Mouse (Mus musculus): Measurements from ENCODE around the gene Fhod1. TPM values are rescaled to one million over a fixed set of nuclear protein-coding genes. Genes with fewer than 3 reads are reported as not detected.

Gene Fhod1
- 1.6 and 2.0 TPM in 2 replicates for polyA plus RNA-seq (2014; fragmentation: Nextera tagmentation; extraction: Ambion mirVana)

- peaks cover 19% of the 10 kb centered on the region for H3K4me1 ChIP-seq (ENCODE audit: control insufficient read depth, insufficient read depth, low read length)
- ATAC-seq (ENCODE audit: low FRiP score): peak; percentile 90
- H3K9ac ChIP-seq (ENCODE audit: low read length): peak within 1 kb of the TSS; percentile 78
- no peaks in the 10 kb centered on the region; the same call in 1 of the 2 replicates for H3K27me3 ChIP-seq (ENCODE audit: control insufficient read depth, insufficient read depth, low read length)
- DNase-seq (ENCODE audit: low spot score, missing footprints): peak; percentile 98
- H3K27ac ChIP-seq (ENCODE audit: low read depth, low read length): peak within 1 kb of the TSS; percentile 47
- H3K36me3 ChIP-seq (ENCODE audit: control insufficient read depth, insufficient read depth, low read length): no peaks in the 10 kb centered on the region
- H3K4me2 ChIP-seq: peak within 1 kb of the TSS; percentile 99
- under 1% methylated on average over 53 of the region's 53 CpGs for WGBS
- H3K9me3 ChIP-seq (ENCODE audit: control insufficient read depth, low read length): no peaks in the 10 kb centered on the region
- H3K4me3 ChIP-seq (ENCODE audit: low read depth, low read length): peak within 1 kb of the TSS; percentile 62
Measured at GRCm38 (mm10) chr8:105347428-105348221, at the start of gene Fhod1. Gene Fhod1, minus strand, starts transcription at chr8:105347953.

- no peak overlapping the region for H3K4me3 ChIP-seq (ENCODE audit: low read depth, low read length)
Measured at GRCm38 (mm10) chr8:105393915-105394314, 46.2 kb upstream of the Fhod1 start.

DNA sequence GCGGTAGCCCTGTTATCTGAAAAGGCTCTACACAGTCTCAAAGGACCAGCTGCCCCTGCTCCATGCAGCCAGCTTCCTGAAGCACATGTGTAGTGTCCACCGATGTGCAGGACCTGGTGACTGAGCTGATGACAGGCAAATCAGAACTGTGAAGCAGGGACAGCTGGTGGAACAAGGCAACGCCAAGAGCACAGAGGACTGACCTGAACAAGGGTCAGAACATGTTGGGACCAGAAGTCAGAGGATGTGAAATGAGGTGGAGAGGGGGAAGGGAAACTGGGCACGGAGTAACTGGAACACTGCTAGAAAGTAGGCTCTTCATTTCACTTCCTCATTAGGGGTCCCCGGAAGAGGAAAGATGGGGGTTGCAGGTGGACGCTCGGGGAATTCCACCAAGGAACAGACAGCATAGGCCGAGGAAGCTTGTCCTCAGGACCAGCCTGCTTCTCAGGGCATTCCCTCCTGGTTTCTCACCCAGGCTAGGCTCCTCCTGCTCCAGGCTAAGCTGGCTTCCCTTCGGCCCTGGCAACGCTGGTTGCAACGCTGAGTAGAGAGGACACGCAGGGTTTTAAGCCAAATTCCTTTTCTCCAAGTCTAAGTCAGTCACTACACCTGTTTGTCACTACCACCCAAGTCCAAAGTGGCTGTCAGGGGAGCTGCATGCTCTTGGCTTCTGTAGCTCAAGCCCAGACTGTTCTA, 45.5 kb upstream of the Fhod1 start:
- H3K36me3 ChIP-seq (ENCODE audit: control insufficient read depth, insufficient read depth, low read length): no peaks in the 10 kb centered on the region
- H3K27ac ChIP-seq (ENCODE audit: low read depth, low read length): no peak overlapping the region
- DNase-seq (ENCODE audit: low spot score, missing footprints) (no peak), ATAC-seq (ENCODE audit: low FRiP score) (no peak)
- no peak overlapping the region for H3K4me2 ChIP-seq
- no peak overlapping the region for H3K9ac ChIP-seq (ENCODE audit: low read length)
- no peak overlapping the region for H3K4me3 ChIP-seq (ENCODE audit: low read depth, low read length)
- no peaks in the 10 kb centered on the region for H3K9me3 ChIP-seq (ENCODE audit: control insufficient read depth, low read length)
- no peaks in the 10 kb centered on the region for H3K4me1 ChIP-seq (ENCODE audit: control insufficient read depth, insufficient read depth, low read length)
- H3K27me3 ChIP-seq (ENCODE audit: control insufficient read depth, insufficient read depth, low read length): no peaks in the 10 kb centered on the region
- 88% methylated on average over 12 of the region's 12 CpGs for WGBS

More at GRCm38 (mm10) chr8:105393915-105394314, 46.2 kb upstream of the Fhod1 start:
- Histone ChIP-seq H3K27me3 (ENCODE audit: control insufficient read depth, insufficient read depth, low read length) (no peaks in the 10 kb centered on the region), H3K27ac (ENCODE audit: low read depth, low read length) (no peak overlapping the region), H3K36me3 (ENCODE audit: control insufficient read depth, insufficient read depth, low read length) (no peaks in the 10 kb centered on the region), H3K4me2 (no peak overlapping the region), H3K9ac (ENCODE audit: low read length) (no peak overlapping the region), H3K4me1 (ENCODE audit: control insufficient read depth, insufficient read depth, low read length) (no peaks in the 10 kb centered on the region), H3K9me3 (ENCODE audit: control insufficient read depth, low read length) (no peaks in the 10 kb centered on the region)
- WGBS: 72% methylated on average over 7 of the region's 7 CpGs
- ATAC-seq (ENCODE audit: low FRiP score): no peak
- no peak for DNase-seq (ENCODE audit: low spot score, missing footprints)

DNA sequence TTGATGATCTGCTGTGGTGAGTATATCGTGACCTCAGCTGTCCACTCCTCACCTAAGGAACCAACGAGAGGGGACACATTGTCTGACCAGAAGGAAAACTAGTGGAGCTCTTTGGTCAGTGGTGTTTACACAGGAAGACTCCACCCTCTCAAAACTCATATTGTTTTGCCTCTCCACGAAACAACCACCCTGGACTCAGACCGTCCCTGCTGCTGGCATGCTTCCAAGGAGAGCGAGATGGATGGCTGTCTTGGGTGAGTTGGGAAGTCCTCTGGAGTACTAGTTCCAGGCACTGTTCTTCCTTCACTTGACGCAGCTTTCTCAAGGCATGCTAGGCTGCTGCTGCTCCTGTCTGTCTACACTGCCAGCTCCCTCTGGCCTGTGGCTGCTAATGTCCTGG, 41.3 kb upstream of the Fhod1 start:
- H3K9ac ChIP-seq (ENCODE audit: low read length): no peak overlapping the region
- ATAC-seq (ENCODE audit: low FRiP score) (no peak), DNase-seq (ENCODE audit: low spot score, missing footprints) (no peak)
- no peaks in the 10 kb centered on the region for H3K4me1 ChIP-seq (ENCODE audit: control insufficient read depth, insufficient read depth, low read length)
- no peak overlapping the region for H3K27ac ChIP-seq (ENCODE audit: low read depth, low read length)
- WGBS: 83% methylated on average over 6 of the region's 6 CpGs
- H3K27me3 ChIP-seq (ENCODE audit: control insufficient read depth, insufficient read depth, low read length): no peaks in the 10 kb centered on the region
- H3K9me3 ChIP-seq (ENCODE audit: control insufficient read depth, low read length): no peaks in the 10 kb centered on the region
- no peak overlapping the region for H3K4me2 ChIP-seq
- H3K4me3 ChIP-seq (ENCODE audit: low read depth, low read length): no peak overlapping the region
- no peaks in the 10 kb centered on the region for H3K36me3 ChIP-seq (ENCODE audit: control insufficient read depth, insufficient read depth, low read length)

- Histone ChIP-seq H3K4me2 (no peak overlapping the region), H3K9ac (ENCODE audit: low read length) (no peak overlapping the region), H3K27ac (ENCODE audit: low read depth, low read length) (no peak overlapping the region), H3K36me3 (ENCODE audit: control insufficient read depth, insufficient read depth, low read length) (no peaks in the 10 kb centered on the region), H3K4me3 (ENCODE audit: low read depth, low read length) (no peak overlapping the region), H3K9me3 (ENCODE audit: control insufficient read depth, low read length) (no peaks in the 10 kb centered on the region), H3K4me1 (ENCODE audit: control insufficient read depth, insufficient read depth, low read length) (no peaks in the 10 kb centered on the region), H3K27me3 (ENCODE audit: control insufficient read depth, insufficient read depth, low read length) (no peaks in the 10 kb centered on the region)
- DNase-seq (ENCODE audit: low spot score, missing footprints): no peak
- no peak for ATAC-seq (ENCODE audit: low FRiP score)
- WGBS: 70% methylated on average over 1 of the region's 1 CpGs
Measured at GRCm38 (mm10) chr8:105387151-105387550, 39.4 kb upstream of the Fhod1 start.

GRCm38 (mm10) chr8:105384070-105384469, 36.3 kb upstream of the Fhod1 start:
- H3K27ac ChIP-seq (ENCODE audit: low read depth, low read length): no peak overlapping the region
- no peak for ATAC-seq (ENCODE audit: low FRiP score)
- H3K36me3 ChIP-seq (ENCODE audit: control insufficient read depth, insufficient read depth, low read length): no peaks in the 10 kb centered on the region
- no peak overlapping the region for H3K4me2 ChIP-seq
- no peak overlapping the region for H3K9ac ChIP-seq (ENCODE audit: low read length)
- no peak for DNase-seq (ENCODE audit: low spot score, missing footprints)
- 95% methylated on average over 2 of the region's 2 CpGs for WGBS
- no peak overlapping the region for H3K4me3 ChIP-seq (ENCODE audit: low read depth, low read length)
- H3K9me3 ChIP-seq (ENCODE audit: control insufficient read depth, low read length): no peaks in the 10 kb centered on the region
- no peaks in the 10 kb centered on the region for H3K27me3 ChIP-seq (ENCODE audit: control insufficient read depth, insufficient read depth, low read length)
- no peaks in the 10 kb centered on the region for H3K4me1 ChIP-seq (ENCODE audit: control insufficient read depth, insufficient read depth, low read length)

DNA sequence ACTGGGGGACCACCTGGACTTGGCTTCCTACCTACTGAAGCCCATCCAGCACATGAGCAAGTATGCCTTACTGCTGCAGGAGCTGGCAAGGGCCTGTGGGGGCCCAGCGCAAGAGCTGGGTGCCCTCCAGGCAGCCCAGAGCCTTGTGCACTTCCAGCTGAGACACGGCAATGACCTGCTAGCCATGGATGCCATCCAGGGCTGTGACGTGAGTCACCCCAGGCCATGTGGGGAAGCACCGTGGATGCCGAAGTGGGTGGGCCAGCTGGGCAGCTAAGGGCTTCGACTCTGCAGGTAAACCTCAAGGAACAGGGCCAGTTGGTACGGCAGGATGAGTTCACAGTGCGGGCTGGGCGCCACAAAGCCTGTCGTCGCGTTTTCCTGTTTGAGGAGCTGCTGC, 32.6 kb upstream of the Fhod1 start:
- Histone ChIP-seq H3K4me1 (ENCODE audit: control insufficient read depth, insufficient read depth, low read length) (no peaks in the 10 kb centered on the region), H3K9ac (ENCODE audit: low read length) (no peak overlapping the region), H3K27ac (ENCODE audit: low read depth, low read length) (no peak overlapping the region), H3K4me2 (no peak overlapping the region), H3K9me3 (ENCODE audit: control insufficient read depth, low read length) (no peaks in the 10 kb centered on the region), H3K4me3 (ENCODE audit: low read depth, low read length) (no peak overlapping the region), H3K27me3 (ENCODE audit: control insufficient read depth, insufficient read depth, low read length) (no peaks in the 10 kb centered on the region), H3K36me3 (ENCODE audit: control insufficient read depth, insufficient read depth, low read length) (no peaks in the 10 kb centered on the region)
- DNase-seq (ENCODE audit: low spot score, missing footprints) (no peak), ATAC-seq (ENCODE audit: low FRiP score) (no peak)
- WGBS: 92% methylated on average over 12 of the region's 12 CpGs

DNA sequence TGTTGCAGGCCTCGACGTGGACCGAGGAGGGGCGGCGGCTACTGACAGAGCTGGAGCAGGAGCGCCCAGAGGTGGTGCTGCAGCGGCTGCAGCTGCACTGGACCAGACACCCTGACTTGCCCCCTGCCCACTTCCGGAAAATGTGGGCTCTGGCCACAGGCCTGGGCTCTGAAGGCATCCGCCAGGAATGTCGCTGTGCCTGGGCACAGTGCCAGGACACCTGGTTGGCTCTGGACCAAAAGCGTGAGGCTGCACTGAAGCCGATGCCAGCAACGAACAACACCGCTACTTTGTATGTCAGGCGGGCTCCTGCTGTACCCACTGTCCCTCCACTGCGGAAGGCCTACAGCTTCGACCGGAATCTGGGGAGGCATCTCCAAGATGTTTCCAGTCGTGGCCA, 30.9 kb upstream of the Fhod1 start:
- DNase-seq (ENCODE audit: low spot score, missing footprints): no peak
- Histone ChIP-seq H3K9me3 (ENCODE audit: control insufficient read depth, low read length) (peaks cover 3% of the 10 kb centered on the region; the same call in 1 of the 2 replicates), H3K4me3 (ENCODE audit: low read depth, low read length) (no peak overlapping the region), H3K27me3 (ENCODE audit: control insufficient read depth, insufficient read depth, low read length) (no peaks in the 10 kb centered on the region), H3K27ac (ENCODE audit: low read depth, low read length) (no peak overlapping the region), H3K9ac (ENCODE audit: low read length) (no peak overlapping the region), H3K4me2 (no peak overlapping the region), H3K4me1 (ENCODE audit: control insufficient read depth, insufficient read depth, low read length) (no peaks in the 10 kb centered on the region), H3K36me3 (ENCODE audit: control insufficient read depth, insufficient read depth, low read length) (no peaks in the 10 kb centered on the region)
- ATAC-seq (ENCODE audit: low FRiP score): no peak
- WGBS: 80% methylated on average over 19 of the region's 19 CpGs

GRCm38 (mm10) chr8:105374513-105374966, 26.8 kb upstream of the Fhod1 start:
- H3K9me3 ChIP-seq (ENCODE audit: control insufficient read depth, low read length): peaks cover 3% of the 10 kb centered on the region; the same call in 1 of the 2 replicates
- WGBS: 28% methylated on average over 33 of the region's 33 CpGs
- 0 out of 2 replicates have a peak overlapping the region, but pooled peaks have one; percentile 8 for H3K4me3 ChIP-seq (ENCODE audit: low read depth, low read length)
- ATAC-seq (ENCODE audit: low FRiP score) (peak; percentile 65; the same call in 1 of the 2 replicates), DNase-seq (ENCODE audit: low spot score, missing footprints) (peak; percentile 93)
- H3K27ac ChIP-seq (ENCODE audit: low read depth, low read length): no peak overlapping the region
- peak overlapping the region; percentile 37 for H3K4me2 ChIP-seq
- H3K27me3 ChIP-seq (ENCODE audit: control insufficient read depth, insufficient read depth, low read length): no peaks in the 10 kb centered on the region
- H3K36me3 ChIP-seq (ENCODE audit: control insufficient read depth, insufficient read depth, low read length): no peaks in the 10 kb centered on the region
- H3K4me1 ChIP-seq (ENCODE audit: control insufficient read depth, insufficient read depth, low read length): no peaks in the 10 kb centered on the region
- no peak overlapping the region for H3K9ac ChIP-seq (ENCODE audit: low read length)
